Mouse (Mus musculus) embryonic facial prominence, embryonic 13.5 days (tissue): ENCODE measurements at regions not wholly inside any gene's neighbourhood (a gene's known extent, or its start where the extent isn't known, plus 50 kb on each side); places are given as distances from the start of the nearest gene placed in this dataset.

Source experiments
- ATAC-seq: fragments of 200-750 bp; cut with Nextera tagmentation; 2 replicates; pipeline ENCODE4 v1.8.0; 2017; ENCODE audit warnings: low read depth; ENCODE audit not compliant: insufficient number of reproducible peaks, insufficient read depth, low FRiP score, low TSS enrichment
- H3K27ac ChIP-seq: fragments of 300-500 bp; sonication (generic); 2 replicates; pipeline ENCODE4 v1.5.1; 2015; ENCODE audit warnings: moderate library complexity, mild to moderate bottlenecking, inconsistent platforms
- H3K27me3 ChIP-seq: fragments of 300-500 bp; sonication (generic); 2 replicates; pipeline ENCODE4 v1.6.1; 2015; ENCODE audit warnings: mild to moderate bottlenecking, inconsistent platforms
- H3K36me3 ChIP-seq: fragments of 300-500 bp; sonication (generic); 2 replicates; pipeline ENCODE4 v1.6.1; 2015; ENCODE audit warnings: mild to moderate bottlenecking, inconsistent platforms
- H3K4me1 ChIP-seq: fragments of 300-500 bp; sonication (generic); 2 replicates; pipeline ENCODE4 v1.6.1; 2015; ENCODE audit warnings: inconsistent platforms
- H3K4me2 ChIP-seq: fragments of 300-500 bp; sonication (generic); 2 replicates; pipeline ENCODE4 v1.6.1; 2015; ENCODE audit warnings: moderate library complexity, mild to moderate bottlenecking, inconsistent platforms
- H3K4me3 ChIP-seq: fragments of 300-500 bp; sonication (generic); 2 replicates; pipeline ENCODE4 v1.5.1; 2015; ENCODE audit warnings: mild to moderate bottlenecking, inconsistent platforms
- H3K9ac ChIP-seq: fragments of 300-500 bp; sonication (generic); 2 replicates; pipeline ENCODE4 v1.6.1; 2015; ENCODE audit warnings: mild to moderate bottlenecking, inconsistent platforms
- H3K9me3 ChIP-seq: fragments of 300-500 bp; sonication (generic); 2 replicates; pipeline ENCODE4 v1.6.1; 2016; ENCODE audit warnings: inconsistent platforms
- WGBS: fragments of 180-500 bp; shearing (Covaris S2); methylation state at CpG from one replicate; pipeline ENCODE4 v1.1.7; 2015; ENCODE audit warnings: mixed read lengths; 5-methylcytosine and 5-hydroxymethylcytosine counted together

- H3K27me3 ChIP-seq: no peaks in the 10 kb centered on the region; the same call in 1 of the 2 replicates
- ATAC-seq: no peak
- WGBS: 52% methylated on average over 4 of the region's 4 CpGs
Measured at GRCm38 (mm10) chr7:70213970-70214520, 152.5 kb downstream of the Nr2f2 start.

DNA sequence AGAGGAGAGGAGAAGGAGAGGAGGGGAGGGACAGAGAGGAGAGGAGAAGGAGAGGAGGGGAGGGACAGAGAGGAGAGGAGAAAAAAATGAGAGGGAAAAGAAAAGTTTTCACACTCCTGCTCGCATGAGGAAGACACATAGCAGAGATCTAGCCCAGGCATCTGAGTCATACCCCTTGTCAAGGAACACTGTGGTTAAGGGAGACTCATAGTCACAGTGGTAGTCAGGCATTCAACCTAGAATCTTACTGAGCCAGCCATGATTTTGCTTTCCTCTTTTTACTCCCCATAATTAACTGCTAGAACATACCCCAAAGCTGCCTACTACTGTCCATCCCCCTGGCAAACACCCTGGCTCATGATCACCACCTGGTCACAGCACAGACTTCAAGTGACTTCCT is 160.6 kb downstream of the Nr2f2 start:
- 56% methylated on average over 1 of the region's 1 CpGs for WGBS
- no peak overlapping the region for H3K4me3 ChIP-seq
- H3K9me3 ChIP-seq: no peaks in the 10 kb centered on the region
- H3K36me3 ChIP-seq: no peaks in the 10 kb centered on the region
- H3K4me1 ChIP-seq: no peaks in the 10 kb centered on the region
- no peak overlapping the region for H3K9ac ChIP-seq
- H3K4me2 ChIP-seq: no peak overlapping the region
- ATAC-seq: no peak
- H3K27ac ChIP-seq: no peak overlapping the region
- no peaks in the 10 kb centered on the region for H3K27me3 ChIP-seq

More at GRCm38 (mm10) chr7:70213970-70214520, 152.5 kb downstream of the Nr2f2 start:
- Histone ChIP-seq H3K27ac (no peak overlapping the region), H3K4me2 (no peak overlapping the region), H3K9ac (no peak overlapping the region), H3K9me3 (no peaks in the 10 kb centered on the region), H3K4me3 (no peak overlapping the region), H3K36me3 (no peaks in the 10 kb centered on the region), H3K4me1 (no peaks in the 10 kb centered on the region)

- H3K27me3 ChIP-seq: no peaks in the 10 kb centered on the region
- no peak for ATAC-seq
- H3K36me3 ChIP-seq: no peaks in the 10 kb centered on the region
- H3K9ac ChIP-seq: no peak overlapping the region
- WGBS: 65% methylated on average over 4 of the region's 4 CpGs
- H3K4me2 ChIP-seq: no peak overlapping the region
- H3K27ac ChIP-seq: no peak overlapping the region
- no peaks in the 10 kb centered on the region for H3K9me3 ChIP-seq
- no peak overlapping the region for H3K4me3 ChIP-seq
- H3K4me1 ChIP-seq: no peaks in the 10 kb centered on the region
Measured at GRCm38 (mm10) chr7:70200188-70200587, 166.3 kb downstream of the Nr2f2 start.

DNA sequence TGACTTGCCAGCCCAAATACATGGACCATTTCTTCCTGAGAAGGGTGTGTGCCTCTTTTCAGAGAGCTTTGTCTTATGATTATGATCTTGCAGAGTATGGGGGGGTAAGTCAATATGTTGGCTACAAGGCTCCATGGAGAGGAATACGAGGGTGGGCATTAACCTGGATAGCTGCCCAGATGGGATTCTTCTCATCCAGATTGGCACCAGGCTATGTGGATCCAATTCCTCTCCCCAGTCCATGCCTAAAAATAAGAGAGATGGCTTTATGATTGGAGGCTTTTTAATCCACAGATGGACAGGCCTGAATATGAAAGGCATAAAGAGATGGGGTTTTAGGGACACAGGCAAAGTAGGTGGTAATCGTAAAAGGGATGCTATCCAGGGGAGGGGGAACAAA is 187.6 kb downstream of the Nr2f2 start:
- Histone ChIP-seq H3K4me1 (0 out of 2 replicates have a peak, but pooled peaks cover 3% of the 10 kb centered on the region), H3K36me3 (no peaks in the 10 kb centered on the region), H3K4me3 (no peak overlapping the region), H3K27me3 (peaks cover 27% of the 10 kb centered on the region), H3K9me3 (no peaks in the 10 kb centered on the region), H3K27ac (no peak overlapping the region), H3K9ac (no peak overlapping the region), H3K4me2 (no peak overlapping the region)
- 66% methylated on average over 2 of the region's 2 CpGs for WGBS
- ATAC-seq: no peak

DNA sequence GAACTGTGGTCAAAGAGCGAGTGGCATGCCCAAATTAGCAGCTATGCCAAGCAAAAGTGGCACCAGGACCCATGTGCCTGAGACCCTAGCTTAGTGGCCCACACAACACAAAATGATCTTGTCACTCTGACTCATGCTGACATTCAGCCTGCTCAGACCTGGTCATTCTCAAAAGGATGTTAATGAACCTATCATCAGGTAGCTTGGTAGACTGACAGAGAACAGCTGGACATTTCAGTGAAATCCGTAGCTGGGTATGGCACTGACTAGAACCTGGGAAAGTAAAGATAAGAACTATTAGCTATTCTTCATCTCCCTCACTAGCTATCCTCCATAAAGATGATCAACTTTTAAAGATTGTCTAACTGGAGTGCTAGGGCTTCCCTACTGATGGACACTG is 188.5 kb downstream of the Nr2f2 start:
- 86% methylated on average over 2 of the region's 2 CpGs for WGBS
- Histone ChIP-seq H3K4me1 (0 out of 2 replicates have a peak, but pooled peaks cover 3% of the 10 kb centered on the region), H3K4me2 (no peak overlapping the region), H3K36me3 (no peaks in the 10 kb centered on the region), H3K4me3 (no peak overlapping the region), H3K27ac (no peak overlapping the region), H3K9me3 (no peaks in the 10 kb centered on the region), H3K27me3 (peaks cover 21% of the 10 kb centered on the region), H3K9ac (no peak overlapping the region)
- no peak for ATAC-seq

- Histone ChIP-seq H3K9ac (no peak overlapping the region), H3K27me3 (peaks cover 17% of the 10 kb centered on the region), H3K27ac (no peak overlapping the region), H3K36me3 (no peaks in the 10 kb centered on the region), H3K4me3 (no peak overlapping the region), H3K9me3 (no peaks in the 10 kb centered on the region), H3K4me2 (no peak overlapping the region), H3K4me1 (0 out of 2 replicates have a peak, but pooled peaks cover 3% of the 10 kb centered on the region)
- ATAC-seq: no peak
- WGBS: 87% methylated on average over 16 of the region's 16 CpGs
Measured at GRCm38 (mm10) chr7:70176686-70177259, 189.8 kb downstream of the Nr2f2 start.

DNA sequence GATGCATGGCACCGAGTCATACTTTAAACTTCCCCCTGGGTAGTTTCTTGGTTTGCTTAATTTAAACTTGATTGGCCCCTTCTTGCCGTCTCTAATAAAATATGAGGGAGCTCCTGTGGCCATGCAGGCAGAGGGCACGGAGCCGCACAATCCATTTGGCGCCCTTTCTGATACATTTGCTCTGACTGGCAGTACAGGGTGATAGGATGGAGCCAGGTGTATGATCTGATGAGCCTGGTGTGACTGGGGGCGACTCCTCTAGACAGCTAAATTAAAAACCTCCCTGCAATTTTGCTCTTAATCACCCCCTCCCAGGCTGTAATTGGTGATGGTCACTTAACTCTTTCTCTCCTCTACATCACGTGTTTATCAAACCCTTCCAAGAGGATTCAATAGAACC is 190.4 kb downstream of the Nr2f2 start:
- Histone ChIP-seq H3K27me3 (peaks cover 17% of the 10 kb centered on the region), H3K4me2 (no peak overlapping the region), H3K9me3 (no peaks in the 10 kb centered on the region), H3K27ac (no peak overlapping the region), H3K4me1 (0 out of 2 replicates have a peak, but pooled peaks cover 3% of the 10 kb centered on the region), H3K36me3 (no peaks in the 10 kb centered on the region), H3K4me3 (no peak overlapping the region), H3K9ac (no peak overlapping the region)
- WGBS: 73% methylated on average over 7 of the region's 7 CpGs
- no peak for ATAC-seq

GRCm38 (mm10) chr7:70172431-70172830 is 194.1 kb downstream of the Nr2f2 start:
- Histone ChIP-seq H3K4me2 (no peak overlapping the region), H3K9me3 (no peaks in the 10 kb centered on the region), H3K36me3 (no peaks in the 10 kb centered on the region), H3K4me1 (no peaks in the 10 kb centered on the region), H3K27ac (no peak overlapping the region), H3K27me3 (peaks cover 13% of the 10 kb centered on the region; the same call in 1 of the 2 replicates), H3K4me3 (no peak overlapping the region), H3K9ac (no peak overlapping the region)
- no peak for ATAC-seq
- WGBS: 60% methylated on average over 7 of the region's 7 CpGs

DNA sequence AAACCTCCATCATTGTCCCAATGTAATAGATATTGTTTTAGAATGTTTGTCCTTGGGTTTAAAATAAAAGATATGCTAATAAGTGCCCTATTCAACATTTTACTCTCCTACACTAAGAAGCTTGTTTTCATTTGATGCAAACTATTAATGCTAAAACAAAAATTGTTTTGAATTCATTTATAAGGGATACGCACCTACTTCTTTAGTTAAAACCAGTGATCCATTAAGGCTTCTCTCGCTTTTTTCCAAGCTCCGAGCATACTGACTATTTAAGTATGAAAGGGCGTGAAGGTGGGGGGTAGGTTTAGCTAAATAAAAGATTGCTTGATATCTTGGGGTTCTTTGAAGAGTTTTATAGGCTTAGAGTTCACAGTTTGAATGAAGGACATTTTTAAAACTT is 195.1 kb downstream of the Nr2f2 start:
- 75% methylated on average over 4 of the region's 4 CpGs for WGBS
- no peaks in the 10 kb centered on the region for H3K4me1 ChIP-seq
- no peak overlapping the region for H3K9ac ChIP-seq
- H3K9me3 ChIP-seq: no peaks in the 10 kb centered on the region
- peaks cover 12% of the 10 kb centered on the region; the same call in 1 of the 2 replicates for H3K27me3 ChIP-seq
- H3K4me2 ChIP-seq: no peak overlapping the region
- H3K36me3 ChIP-seq: no peaks in the 10 kb centered on the region
- H3K4me3 ChIP-seq: no peak overlapping the region
- no peak for ATAC-seq
- H3K27ac ChIP-seq: no peak overlapping the region

- no peak for ATAC-seq
Measured at GRCm38 (mm10) chr7:70168080-70168479, 198.5 kb downstream of the Nr2f2 start.

DNA sequence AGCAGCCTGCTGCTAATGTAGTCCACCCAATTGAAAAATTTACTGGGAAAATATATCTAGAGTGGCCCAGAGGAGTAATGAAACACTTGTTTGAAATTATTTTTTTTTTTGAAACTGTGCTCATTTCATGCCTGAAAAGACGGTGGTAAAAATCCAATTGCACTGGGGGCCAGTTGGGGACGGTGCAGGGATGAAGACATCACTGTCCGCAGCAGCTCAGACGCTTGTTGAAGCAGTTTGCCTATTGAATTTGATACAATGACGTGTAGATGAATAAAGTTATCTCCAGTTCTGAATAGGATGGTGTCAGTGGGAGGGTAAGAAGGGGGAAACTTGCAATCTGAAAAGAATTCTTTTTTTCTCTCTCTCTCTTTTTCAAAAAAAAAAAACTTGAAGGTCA is 200.5 kb downstream of the Nr2f2 start:
- Histone ChIP-seq H3K9ac (no peak overlapping the region), H3K4me1 (no peaks in the 10 kb centered on the region), H3K4me2 (no peak overlapping the region), H3K36me3 (no peaks in the 10 kb centered on the region), H3K9me3 (no peaks in the 10 kb centered on the region), H3K27me3 (peaks cover 4% of the 10 kb centered on the region), H3K27ac (no peak overlapping the region), H3K4me3 (no peak overlapping the region)
- no peak for ATAC-seq
- WGBS: 63% methylated on average over 5 of the region's 5 CpGs

More at GRCm38 (mm10) chr7:70168080-70168479, 198.5 kb downstream of the Nr2f2 start:
- Histone ChIP-seq H3K27me3 (peaks cover 4% of the 10 kb centered on the region), H3K9ac (no peak overlapping the region), H3K36me3 (no peaks in the 10 kb centered on the region), H3K4me2 (no peak overlapping the region), H3K9me3 (no peaks in the 10 kb centered on the region), H3K27ac (no peak overlapping the region), H3K4me1 (no peaks in the 10 kb centered on the region), H3K4me3 (no peak overlapping the region)
- 52% methylated on average over 4 of the region's 4 CpGs for WGBS

DNA sequence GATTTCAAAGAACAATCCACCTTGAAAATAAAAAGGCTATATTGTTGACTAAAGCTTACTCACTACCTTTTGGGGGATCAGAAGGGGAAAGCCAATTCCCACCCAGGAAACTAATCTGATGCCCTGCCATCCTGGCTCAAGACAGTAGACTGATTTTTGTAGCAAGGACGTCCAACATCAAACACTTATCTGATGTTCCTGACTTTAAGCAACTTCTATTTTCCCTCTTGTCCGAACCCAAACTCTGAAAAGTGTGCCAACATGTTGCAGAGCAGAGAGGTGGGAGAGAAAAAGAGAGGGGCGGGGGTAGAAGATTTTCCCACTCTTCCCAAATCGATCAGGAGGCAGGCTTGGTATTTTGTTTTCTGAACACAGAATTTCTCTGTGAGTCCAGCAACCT is 201.0 kb downstream of the Nr2f2 start:
- no peak for ATAC-seq
- Histone ChIP-seq H3K4me3 (no peak overlapping the region), H3K27me3 (peaks cover 4% of the 10 kb centered on the region), H3K9me3 (no peaks in the 10 kb centered on the region), H3K27ac (no peak overlapping the region), H3K4me2 (no peak overlapping the region), H3K9ac (no peak overlapping the region), H3K36me3 (no peaks in the 10 kb centered on the region), H3K4me1 (no peaks in the 10 kb centered on the region)
- WGBS: 63% methylated on average over 4 of the region's 4 CpGs
